ENCODE assay signal across 12 mouse cellular contexts in genomic region chr5:110471981-110472476, GRCm38 (mm10). TPM values are rescaled to one million over a fixed set of nuclear protein-coding genes. Genes with fewer than 3 reads are reported as not detected.
DNase-seq lines count a peak whose midpoint lies in the region; ATAC-seq lines count a peak whose summit lies in the region.
"Had no signal": no experiment of that assay in that cellular context is flagged by ENCODE, and none has a peak within 500 bp of the region (broad histone marks: within the 10 kb centered on the region; RNA-seq: fewer than 3 reads in every experiment).

No protein-coding gene starts in this region.

- 26% methylated on average over 5 of the region's 5 CpGs for WGBS in hindbrain, embryonic 16.5 days
- WGBS in hindbrain, embryonic 11.5 days, result 26% methylated on average over 5 of the region's 5 CpGs

- no peaks in the 10 kb centered on the region for H3K36me3 ChIP-seq in hindbrain, embryonic 16.5 days (ENCODE audit: control insufficient read depth, insufficient read depth, low read length)
- H3K36me3 ChIP-seq in hindbrain, embryonic 11.5 days (ENCODE audit: control insufficient read depth, insufficient read depth, low read length), result no peaks in the 10 kb centered on the region
- H3K36me3 ChIP-seq: limb, embryonic 12.5 days; neural tube, embryonic 12.5 days had no signal

- H3K4me1 ChIP-seq in hindbrain, embryonic 16.5 days (ENCODE audit: control insufficient read depth, insufficient read depth, low read depth, low read length), result peaks cover 6% of the 10 kb centered on the region
- H3K4me1 ChIP-seq in hindbrain, embryonic 11.5 days (replicated peaks; ENCODE audit: control insufficient read depth, insufficient read depth, low read length), result 0 out of 2 replicates have a peak, but pooled peaks cover 4% of the 10 kb centered on the region

- no peak overlapping the region for H3K4me3 ChIP-seq in hindbrain, embryonic 16.5 days (ENCODE audit: low read length)
- H3K4me3 ChIP-seq in hindbrain, embryonic 11.5 days (ENCODE audit: low read depth, low read length), result no peak overlapping the region
- H3K4me3 ChIP-seq: limb, embryonic 12.5 days; neural tube, embryonic 12.5 days had no signal

- no peak overlapping the region for H3K27ac ChIP-seq in hindbrain, embryonic 16.5 days (ENCODE audit: low read depth, low read length)
- no peak overlapping the region for H3K27ac ChIP-seq in hindbrain, embryonic 11.5 days (ENCODE audit: low read depth, low read length)
- H3K27ac ChIP-seq: limb, embryonic 12.5 days; neural tube, embryonic 12.5 days had no signal

- no peaks in the 10 kb centered on the region for H3K9me3 ChIP-seq in hindbrain, embryonic 16.5 days (ENCODE audit: control insufficient read depth, low read length)
- no peaks in the 10 kb centered on the region for H3K9me3 ChIP-seq in hindbrain, embryonic 11.5 days (ENCODE audit: control insufficient read depth, low read length)
- H3K9me3 ChIP-seq: limb, embryonic 12.5 days; neural tube, embryonic 12.5 days had no signal

- no peak overlapping the region for H3K4me2 ChIP-seq in hindbrain, embryonic 16.5 days (ENCODE audit: low read length)
- no peak overlapping the region for H3K4me2 ChIP-seq in hindbrain, embryonic 11.5 days (replicated peaks; ENCODE audit: low read depth, low read length)
- H3K4me2 ChIP-seq: limb, embryonic 12.5 days; neural tube, embryonic 12.5 days had no signal

- no peak overlapping the region for H3K9ac ChIP-seq in hindbrain, embryonic 16.5 days (ENCODE audit: low read depth, low read length)
- H3K9ac ChIP-seq in hindbrain, embryonic 11.5 days (ENCODE audit: low read depth, low read length), result no peak overlapping the region
- H3K9ac ChIP-seq: limb, embryonic 12.5 days; neural tube, embryonic 12.5 days had no signal

- DNase-seq in hindbrain, embryonic 11.5 days (ENCODE audit: low spot score), result no peak
- peak; percentile 70 for DNase-seq in ES-CJ7 (ENCODE audit: low read depth, low spot score)
- peak; percentile 57 for DNase-seq in R1 (ENCODE audit: low read depth, low spot score)
- peak; percentile 61 to 84 for DNase-seq in kidney, postnatal 25 days
- no peak for DNase-seq in ovary, postnatal 14 days (ENCODE audit: low spot score)
- DNase-seq in embryo, embryonic 11 days, result no peak
- DNase-seq: cerebellum, postnatal 36 days; lung, adult 18-20 months; thymus, postnatal 25 days had no signal

- peak; percentile 48; the same call in 1 of the 2 replicates for ATAC-seq in hindbrain, embryonic 16.5 days
- ATAC-seq in hindbrain, embryonic 11.5 days (ENCODE audit: low FRiP score), result no peak

- no peaks in the 10 kb centered on the region for H3K27me3 ChIP-seq in hindbrain, embryonic 16.5 days (replicated peaks; ENCODE audit: control insufficient read depth, insufficient read depth, low read length)
- no peaks in the 10 kb centered on the region for H3K27me3 ChIP-seq in hindbrain, embryonic 11.5 days (ENCODE audit: control insufficient read depth, insufficient read depth, low read length)

RNA-seq across cellular contexts. Expression of gene Fbrsl1, which starts 23.7 kb away (rescaled TPM):
- 10.7 and 13.6 TPM in 2 replicates for polyA plus RNA-seq in hindbrain, embryonic 16.5 days (2015; fragmentation: Nextera tagmentation; extraction: Ambion mirVana)
- 15.8 and 17.5 TPM in 2 replicates for polyA plus RNA-seq in hindbrain, embryonic 11.5 days (2014; fragmentation: Nextera tagmentation; extraction: Ambion mirVana)

Comparison
In these comparisons a context has a peak if more than half of its experiments do, and no peak if none do; other contexts are left out.
1. DNase-seq: peak in ES-CJ7 (single experiment), R1 (single experiment) and kidney, postnatal 25 days (2 of 2); none in hindbrain, embryonic 11.5 days (single experiment), ovary, postnatal 14 days (single experiment) and embryo, embryonic 11 days (single experiment).